Mouse (Mus musculus): Measurements from ENCODE around the gene Ugp2. TPM values are rescaled to one million over a fixed set of nuclear protein-coding genes. Genes with fewer than 3 reads are reported as not detected.

Ugp2 gene
- polyA plus RNA-seq, 1 experiment from 2014 or later, result 59.8 TPM

DNA sequence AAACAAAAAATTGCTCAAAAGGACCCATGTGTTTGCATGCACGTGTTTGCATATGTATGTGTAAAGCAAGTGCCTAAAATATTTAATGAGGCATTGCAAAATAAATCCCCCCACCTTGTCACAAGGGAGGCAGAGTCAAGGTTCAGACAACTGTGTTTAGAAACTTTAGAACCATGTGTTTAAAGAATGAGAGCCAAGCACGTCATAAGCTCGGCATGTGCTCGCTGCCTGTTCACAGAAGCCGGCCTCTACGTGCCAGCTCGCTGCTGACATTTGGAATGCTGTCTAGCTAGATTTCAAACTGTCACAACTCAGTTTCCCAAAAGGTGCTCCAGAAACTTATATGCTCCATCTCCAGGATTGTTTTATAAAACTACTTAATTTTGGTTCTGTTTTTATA, 27.5 kb upstream of the Ugp2 start:
- WGBS, result 78% methylated on average over 7 of the region's 7 CpGs
- no peak overlapping the region for H3K27ac ChIP-seq (replicated peaks; ENCODE audit: low read depth, low read length)
- no peak overlapping the region for H3K9ac ChIP-seq (replicated peaks; ENCODE audit: low read length)
- no peaks in the 10 kb centered on the region for H3K9me3 ChIP-seq (ENCODE audit: control insufficient read depth, low read length)
- H3K4me1 ChIP-seq (ENCODE audit: control insufficient read depth, insufficient read depth, low read length), result no peaks in the 10 kb centered on the region
- no peak overlapping the region for H3K4me2 ChIP-seq (ENCODE audit: low read length)
- H3K36me3 ChIP-seq (ENCODE audit: control insufficient read depth, insufficient read depth, low read length), result no peaks in the 10 kb centered on the region
- H3K4me3 ChIP-seq (replicated peaks; ENCODE audit: low read depth, low read length), result no peak overlapping the region
- DNase-seq, result no peak
- no peak for ATAC-seq (ENCODE audit: low FRiP score, low TSS enrichment)
- no peaks in the 10 kb centered on the region for H3K27me3 ChIP-seq (ENCODE audit: control insufficient read depth, insufficient read depth, low read length)

DNA sequence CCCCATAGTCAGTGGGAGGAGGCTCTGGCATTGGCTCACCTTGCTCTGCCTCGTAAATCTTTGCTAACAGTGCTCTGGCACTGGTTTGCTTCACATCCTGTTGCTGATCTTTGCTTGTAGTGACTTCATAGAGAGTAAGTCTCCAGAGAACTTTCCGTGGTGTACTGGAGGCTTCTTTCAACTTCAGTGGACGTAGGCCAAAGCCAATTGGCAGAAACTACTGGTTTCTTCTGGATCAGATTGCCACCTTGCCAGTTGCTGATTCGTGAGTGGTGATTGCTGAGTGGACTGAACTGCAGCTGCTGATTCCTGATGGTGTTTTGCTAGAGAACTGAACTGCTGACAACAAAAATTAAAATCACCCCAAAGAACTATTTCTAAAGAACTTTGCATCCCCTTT, 15.8 kb upstream of the Ugp2 start:
- Histone ChIP-seq H3K9ac (replicated peaks; ENCODE audit: low read length) (no peak overlapping the region), H3K27me3 (ENCODE audit: control insufficient read depth, insufficient read depth, low read length) (no peaks in the 10 kb centered on the region), H3K9me3 (ENCODE audit: control insufficient read depth, low read length) (no peaks in the 10 kb centered on the region), H3K4me3 (replicated peaks; ENCODE audit: low read depth, low read length) (no peak overlapping the region), H3K36me3 (ENCODE audit: control insufficient read depth, insufficient read depth, low read length) (no peaks in the 10 kb centered on the region), H3K27ac (replicated peaks; ENCODE audit: low read depth, low read length) (no peak overlapping the region), H3K4me1 (ENCODE audit: control insufficient read depth, insufficient read depth, low read length) (no peaks in the 10 kb centered on the region), H3K4me2 (ENCODE audit: low read length) (no peak overlapping the region)
- ATAC-seq (ENCODE audit: low FRiP score, low TSS enrichment) (no peak), DNase-seq (no peak)
- 87% methylated on average over 4 of the region's 4 CpGs for WGBS

GRCm38 (mm10) chr11:21374096-21374495, 3.1 kb upstream of the Ugp2 start:
- DNase-seq, result no peak
- H3K4me1 ChIP-seq (ENCODE audit: control insufficient read depth, insufficient read depth, low read length), result peaks cover 7% of the 10 kb centered on the region
- no peaks in the 10 kb centered on the region for H3K36me3 ChIP-seq (ENCODE audit: control insufficient read depth, insufficient read depth, low read length)
- WGBS, result 92% methylated on average over 3 of the region's 3 CpGs
- no peak overlapping the region for H3K9ac ChIP-seq (replicated peaks; ENCODE audit: low read length)
- H3K27me3 ChIP-seq (ENCODE audit: control insufficient read depth, insufficient read depth, low read length), result no peaks in the 10 kb centered on the region
- H3K9me3 ChIP-seq (ENCODE audit: control insufficient read depth, low read length), result no peaks in the 10 kb centered on the region
- no peak for ATAC-seq (ENCODE audit: low FRiP score, low TSS enrichment)
- no peak overlapping the region for H3K27ac ChIP-seq (replicated peaks; ENCODE audit: low read depth, low read length)
- H3K4me3 ChIP-seq (replicated peaks; ENCODE audit: low read depth, low read length), result no peak overlapping the region
- no peak overlapping the region for H3K4me2 ChIP-seq (ENCODE audit: low read length)

DNA sequence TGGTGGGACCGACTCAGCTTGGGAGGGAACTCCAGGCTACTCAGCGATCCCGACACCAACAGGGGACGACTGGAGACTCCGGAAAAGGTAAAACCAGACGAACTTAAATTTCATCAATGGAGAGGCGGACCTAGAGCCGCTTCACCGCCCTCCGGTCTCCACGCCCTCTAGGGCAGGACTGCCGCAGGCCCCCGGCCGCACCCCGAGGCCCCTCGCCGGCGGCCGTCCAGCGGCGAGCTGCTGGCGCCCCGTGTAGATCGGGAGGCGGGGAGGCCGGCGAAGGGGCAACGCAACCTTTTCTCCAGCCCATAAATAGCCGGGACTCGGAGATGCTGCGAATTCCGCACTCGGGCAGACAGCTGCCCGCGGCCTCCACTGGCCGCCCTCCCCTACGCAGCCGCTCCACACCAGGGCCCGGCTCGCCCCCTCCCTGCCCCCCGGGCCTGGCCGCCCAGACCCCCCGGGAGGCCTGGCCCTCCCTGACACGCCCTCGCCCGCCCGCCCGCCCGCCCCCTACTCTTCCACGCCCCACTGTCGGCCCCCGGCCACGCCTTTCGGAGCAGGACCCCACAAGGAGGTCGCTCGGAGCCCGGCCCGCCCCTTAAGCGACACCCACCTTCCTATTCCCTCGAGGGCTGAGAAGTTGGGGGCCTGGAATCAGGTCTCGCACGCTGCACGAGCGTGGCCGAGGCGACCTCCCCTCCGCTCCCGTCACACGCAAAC, 441 bp downstream of the Ugp2 start:
- H3K9ac ChIP-seq (replicated peaks; ENCODE audit: low read length), result peak overlapping the region; percentile 81
- H3K4me3 ChIP-seq (replicated peaks; ENCODE audit: low read depth, low read length), result peak overlapping the region; percentile 84
- peak; percentile 90 for ATAC-seq (ENCODE audit: low FRiP score, low TSS enrichment)
- no peaks in the 10 kb centered on the region for H3K9me3 ChIP-seq (ENCODE audit: control insufficient read depth, low read length)
- 0% methylated on average over 62 of the region's 69 CpGs for WGBS
- peak overlapping the region; percentile 71 for H3K4me2 ChIP-seq (ENCODE audit: low read length)
- no peaks in the 10 kb centered on the region for H3K36me3 ChIP-seq (ENCODE audit: control insufficient read depth, insufficient read depth, low read length)
- peaks cover 16% of the 10 kb centered on the region for H3K4me1 ChIP-seq (ENCODE audit: control insufficient read depth, insufficient read depth, low read length)
- DNase-seq, result peak; percentile 84
- H3K27ac ChIP-seq (replicated peaks; ENCODE audit: low read depth, low read length), result peak overlapping the region; percentile 76
- H3K27me3 ChIP-seq (ENCODE audit: control insufficient read depth, insufficient read depth, low read length), result no peaks in the 10 kb centered on the region

DNA sequence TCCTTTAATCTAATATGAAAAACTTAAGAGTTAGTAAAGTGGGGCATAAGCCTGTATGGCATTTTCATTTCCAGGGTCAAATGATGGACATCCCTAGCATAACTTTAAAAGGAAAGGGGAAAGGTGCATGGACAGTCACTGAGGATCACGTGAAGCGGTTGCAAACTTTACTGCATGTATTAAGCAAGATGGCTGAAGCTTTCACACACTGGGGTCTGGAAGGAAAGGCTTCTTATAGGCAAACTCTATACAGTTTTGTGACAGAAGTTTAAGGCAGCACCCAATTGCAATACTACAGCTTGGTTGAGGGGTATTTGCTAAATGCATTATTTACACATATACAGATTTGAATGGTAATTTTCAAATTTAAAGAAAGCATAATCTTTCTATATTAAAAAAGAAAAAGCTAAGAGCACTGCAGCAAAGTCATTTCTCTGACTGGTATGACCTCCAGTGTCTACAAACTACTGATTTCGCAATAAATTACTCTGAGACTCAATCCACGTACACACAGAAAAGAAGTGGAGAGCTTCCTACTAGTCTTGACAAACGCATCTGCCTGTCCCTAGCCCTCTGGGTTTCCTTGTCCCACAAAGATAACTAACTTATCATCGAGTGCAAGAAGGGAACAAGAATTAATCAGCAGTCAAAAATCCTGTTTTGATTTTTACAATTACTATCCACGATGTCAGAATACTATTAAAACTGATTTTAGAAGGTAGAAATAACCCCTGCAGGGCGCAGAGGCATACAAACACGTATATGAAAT, 1.6 kb downstream of the Ugp2 start:
- Histone ChIP-seq H3K4me1 (ENCODE audit: control insufficient read depth, insufficient read depth, low read length) (peaks cover 16% of the 10 kb centered on the region), H3K4me3 (replicated peaks; ENCODE audit: low read depth, low read length) (peak overlapping the region; percentile 84), H3K9ac (replicated peaks; ENCODE audit: low read length) (peak overlapping the region; percentile 81; the same call in 1 of the 2 replicates), H3K4me2 (ENCODE audit: low read length) (peak overlapping the region; percentile 71), H3K27me3 (ENCODE audit: control insufficient read depth, insufficient read depth, low read length) (no peaks in the 10 kb centered on the region), H3K27ac (replicated peaks; ENCODE audit: low read depth, low read length) (no peak overlapping the region), H3K9me3 (ENCODE audit: control insufficient read depth, low read length) (no peaks in the 10 kb centered on the region), H3K36me3 (ENCODE audit: control insufficient read depth, insufficient read depth, low read length) (no peaks in the 10 kb centered on the region)
- WGBS, result 22% methylated on average over 9 of the region's 9 CpGs
- DNase-seq, result peak; percentile 29
- ATAC-seq (ENCODE audit: low FRiP score, low TSS enrichment), result no peak

- WGBS, result 51% methylated on average over 7 of the region's 7 CpGs
Observed at GRCm38 (mm10) chr11:21368466-21368865, 2.5 kb downstream of the Ugp2 start.

DNA sequence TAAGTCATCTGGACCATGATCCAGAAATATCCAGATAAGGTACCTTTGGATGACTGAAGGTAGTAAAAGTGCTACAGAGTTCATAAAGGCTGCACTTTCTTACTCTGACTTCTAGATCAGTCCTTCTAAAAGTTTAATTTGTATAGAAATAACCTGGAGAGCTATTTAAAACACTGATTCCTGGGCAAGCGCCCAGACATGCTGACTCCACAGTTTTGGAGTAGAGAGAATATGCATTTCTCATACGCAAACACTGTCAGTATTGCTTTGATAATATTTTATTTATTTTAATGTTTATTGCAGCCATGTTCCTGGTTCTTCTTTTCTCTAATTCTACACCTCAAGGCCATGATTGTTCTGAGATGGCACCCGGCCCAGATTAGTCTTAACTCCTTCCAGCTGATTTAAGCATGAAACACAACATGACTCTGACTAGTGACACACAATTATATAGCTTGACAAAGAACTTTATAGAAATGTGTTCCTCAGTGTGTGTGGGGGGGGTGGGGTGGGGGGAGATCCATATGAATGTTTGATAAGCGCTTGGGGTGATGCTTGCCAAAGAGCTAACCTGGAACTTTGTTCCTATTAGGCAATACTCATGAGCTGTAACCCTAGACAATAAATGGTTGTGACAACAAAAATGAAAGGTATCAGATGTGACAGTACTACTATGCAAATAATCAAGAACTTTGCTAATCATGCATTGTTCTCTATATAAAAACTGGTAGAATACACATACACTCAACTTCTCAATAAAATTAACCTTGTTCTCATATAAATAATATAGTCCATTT, 7.7 kb downstream of the Ugp2 start:
- WGBS, result 89% methylated on average over 4 of the region's 4 CpGs
- no peak overlapping the region for H3K27ac ChIP-seq (replicated peaks; ENCODE audit: low read depth, low read length)
- H3K36me3 ChIP-seq (ENCODE audit: control insufficient read depth, insufficient read depth, low read length), result no peaks in the 10 kb centered on the region
- ATAC-seq (ENCODE audit: low FRiP score, low TSS enrichment) (no peak), DNase-seq (no peak)
- no peaks in the 10 kb centered on the region for H3K27me3 ChIP-seq (ENCODE audit: control insufficient read depth, insufficient read depth, low read length)
- H3K9ac ChIP-seq (replicated peaks; ENCODE audit: low read length), result no peak overlapping the region
- no peak overlapping the region for H3K4me3 ChIP-seq (replicated peaks; ENCODE audit: low read depth, low read length)
- H3K9me3 ChIP-seq (ENCODE audit: control insufficient read depth, low read length), result no peaks in the 10 kb centered on the region
- no peak overlapping the region for H3K4me2 ChIP-seq (ENCODE audit: low read length)
- peaks cover 1% of the 10 kb centered on the region for H3K4me1 ChIP-seq (ENCODE audit: control insufficient read depth, insufficient read depth, low read length)

More at GRCm38 (mm10) chr11:21368466-21368865, 2.5 kb downstream of the Ugp2 start:
- no peaks in the 10 kb centered on the region for H3K36me3 ChIP-seq (ENCODE audit: control insufficient read depth, insufficient read depth, low read length)
- no peak overlapping the region for H3K9ac ChIP-seq (replicated peaks; ENCODE audit: low read length)
- no peaks in the 10 kb centered on the region for H3K27me3 ChIP-seq (ENCODE audit: control insufficient read depth, insufficient read depth, low read length)
- no peaks in the 10 kb centered on the region for H3K9me3 ChIP-seq (ENCODE audit: control insufficient read depth, low read length)
- DNase-seq (no peak), ATAC-seq (ENCODE audit: low FRiP score, low TSS enrichment) (no peak)
- peaks cover 16% of the 10 kb centered on the region for H3K4me1 ChIP-seq (ENCODE audit: control insufficient read depth, insufficient read depth, low read length)
- no peak overlapping the region for H3K4me3 ChIP-seq (replicated peaks; ENCODE audit: low read depth, low read length)
- H3K27ac ChIP-seq (replicated peaks; ENCODE audit: low read depth, low read length), result no peak overlapping the region
- H3K4me2 ChIP-seq (ENCODE audit: low read length), result peak overlapping the region; percentile 71

- whole genome bisulfite sequencing, result 94% methylated on average over 7 of the region's 7 CpGs
- Histone ChIP-seq H3K4me2 (ENCODE audit: low read length) (no peak overlapping the region), H3K4me3 (replicated peaks; ENCODE audit: low read depth, low read length) (no peak overlapping the region), H3K36me3 (ENCODE audit: control insufficient read depth, insufficient read depth, low read length) (peaks cover 25% of the 10 kb centered on the region), H3K27me3 (ENCODE audit: control insufficient read depth, insufficient read depth, low read length) (no peaks in the 10 kb centered on the region), H3K27ac (replicated peaks; ENCODE audit: low read depth, low read length) (no peak overlapping the region), H3K4me1 (ENCODE audit: control insufficient read depth, insufficient read depth, low read length) (no peaks in the 10 kb centered on the region), H3K9ac (replicated peaks; ENCODE audit: low read length) (no peak overlapping the region), H3K9me3 (ENCODE audit: control insufficient read depth, low read length) (no peaks in the 10 kb centered on the region)
- no peak for ATAC-seq (ENCODE audit: low FRiP score, low TSS enrichment)
- DNase-seq, result no peak
Observed at GRCm38 (mm10) chr11:21351296-21351695, 19.7 kb downstream of the Ugp2 start.
